Mouse (Mus musculus) olfactory bulb, adult 2 months (tissue): ENCODE measurements at regions not wholly inside any gene's neighbourhood (a gene's known extent, or its start where the extent isn't known, plus 50 kb on each side); places are given as distances from the start of the nearest gene placed in this dataset.

Source experiments
- H3K27ac ChIP-seq: fragments of 200-500 bp; 2 replicates; pipeline ENCODE4 v1.5.1; 2012; ENCODE audit warnings: low read depth, low read length; ENCODE audit not compliant: insufficient read depth
- H3K4me1 ChIP-seq: fragments of 200-500 bp; 2 replicates; pipeline ENCODE4 v1.6.1; 2012; ENCODE audit warnings: low read length; ENCODE audit not compliant: control insufficient read depth, insufficient read depth
- H3K4me3 ChIP-seq: fragments of 200-500 bp; 2 replicates; pipeline ENCODE4 v1.5.1; 2012; ENCODE audit warnings: mild to moderate bottlenecking, low read depth, low read length, moderate library complexity; ENCODE audit not compliant: insufficient read depth
- CTCF ChIP-seq: fragments of 200-500 bp; IDR thresholded peaks from 2 replicates; pipeline ENCODE4 v1.5.1; 2012; ENCODE audit warnings: low read depth, mild to moderate bottlenecking, low read length, moderate library complexity; ENCODE audit not compliant: insufficient read depth
- POLR2A ChIP-seq: fragments of 200-500 bp; IDR thresholded peaks from 2 replicates; pipeline ENCODE4 v1.6.1; 2012; ENCODE audit warnings: mild to moderate bottlenecking, low read depth, low read length, moderate library complexity; ENCODE audit not compliant: insufficient read depth
- WGBS: fragments of 180-500 bp; shearing (Covaris S2); methylation state at CpG from one replicate; pipeline ENCODE4 v1.1.7; 2018; 5-methylcytosine and 5-hydroxymethylcytosine counted together

DNA sequence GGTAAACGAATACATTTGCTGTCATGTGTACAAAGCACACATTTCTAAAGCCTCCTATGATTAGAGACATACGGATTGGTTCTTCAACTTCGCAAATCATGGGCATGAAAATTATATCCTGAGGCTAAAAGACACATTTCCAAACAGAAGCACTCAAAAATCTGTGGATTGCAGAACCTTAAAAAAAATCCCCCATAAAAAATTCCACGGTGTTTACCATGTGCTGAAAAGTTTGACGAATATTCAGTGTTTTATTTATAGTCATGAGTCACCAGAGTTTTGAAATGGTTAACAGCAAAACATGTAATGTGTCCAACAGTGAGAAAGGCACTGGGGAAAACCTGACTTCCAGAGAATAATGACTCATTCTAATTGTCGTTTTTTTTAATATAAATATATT, 1214.9 kb upstream of the Cited2 start:
- H3K4me3 ChIP-seq: no peak overlapping the region
- TF ChIP-seq POLR2A: no peak
- no peak for TF ChIP-seq CTCF
- H3K4me1 ChIP-seq: no peaks in the 10 kb centered on the region
- 55% methylated on average over 6 of the region's 6 CpGs for WGBS
- H3K27ac ChIP-seq: no peak overlapping the region

DNA sequence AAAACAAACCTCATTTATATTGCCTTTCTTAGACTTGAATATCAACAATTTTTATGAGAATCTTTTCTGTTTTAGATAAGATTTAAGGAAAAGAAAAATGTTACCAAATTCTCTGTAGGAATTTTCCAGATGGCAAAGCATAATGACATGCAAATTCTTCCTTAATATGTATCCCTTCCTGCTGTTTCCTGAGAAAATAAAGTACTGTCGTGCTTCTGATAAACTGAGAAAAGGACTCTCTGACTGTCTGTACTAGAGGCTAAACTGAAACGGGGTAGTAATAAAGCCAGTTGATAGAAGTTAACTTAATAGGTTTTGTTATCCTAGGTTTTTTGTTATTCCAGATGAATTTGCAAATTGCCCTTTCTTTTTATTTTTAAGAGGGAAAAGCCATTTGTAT, 1208.4 kb upstream of the Cited2 start:
- Histone ChIP-seq H3K4me1 (no peaks in the 10 kb centered on the region), H3K27ac (no peak overlapping the region), H3K4me3 (no peak overlapping the region)
- no peak for TF ChIP-seq POLR2A
- WGBS: 52% methylated on average over 2 of the region's 2 CpGs

DNA sequence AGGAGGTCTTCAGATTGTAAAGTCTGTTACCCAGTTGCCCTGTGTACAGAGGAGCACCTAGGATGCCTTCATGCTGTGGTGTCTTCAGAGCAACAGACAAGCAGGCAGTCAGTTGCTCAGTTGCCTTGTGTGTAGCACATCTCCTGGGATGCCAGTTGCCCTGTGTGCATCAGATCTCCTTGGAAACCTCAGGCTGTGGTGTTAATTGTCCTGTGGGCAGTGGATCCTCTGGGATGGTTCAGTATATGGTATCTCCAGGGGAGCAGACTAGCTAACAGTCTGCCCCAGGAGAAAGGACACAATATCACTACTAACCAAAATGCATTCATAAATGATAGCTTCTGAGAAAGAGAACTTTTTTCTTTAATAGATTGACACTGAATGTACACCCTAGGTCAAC, 1201.1 kb upstream of the Cited2 start:
- Histone ChIP-seq H3K27ac (no peak overlapping the region), H3K4me3 (no peak overlapping the region), H3K4me1 (no peaks in the 10 kb centered on the region)
- no peak for TF ChIP-seq POLR2A
- TF ChIP-seq CTCF: no peak

DNA sequence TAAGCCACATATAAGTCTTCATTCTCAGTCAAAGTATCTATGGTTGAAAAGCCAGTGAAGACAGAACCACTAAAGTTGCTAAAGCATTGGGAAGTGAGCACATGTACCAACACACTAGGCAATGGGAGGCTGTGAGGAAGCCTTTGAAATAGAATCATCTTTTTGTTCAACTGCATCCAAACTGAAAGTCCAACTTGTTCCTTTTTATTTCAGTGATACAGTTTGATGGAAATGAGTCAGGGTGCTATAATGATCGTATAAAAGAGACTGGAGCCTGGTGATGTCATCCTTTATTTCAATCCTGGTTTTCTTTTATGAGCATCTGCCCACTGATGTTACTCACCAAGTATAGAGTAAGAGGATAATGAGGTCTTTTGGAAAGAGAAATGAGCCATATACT, 1198.9 kb upstream of the Cited2 start:
- H3K4me3 ChIP-seq: no peak overlapping the region
- 53% methylated on average over 1 of the region's 1 CpGs for WGBS
- TF ChIP-seq CTCF: no peak
- no peak for TF ChIP-seq POLR2A

DNA sequence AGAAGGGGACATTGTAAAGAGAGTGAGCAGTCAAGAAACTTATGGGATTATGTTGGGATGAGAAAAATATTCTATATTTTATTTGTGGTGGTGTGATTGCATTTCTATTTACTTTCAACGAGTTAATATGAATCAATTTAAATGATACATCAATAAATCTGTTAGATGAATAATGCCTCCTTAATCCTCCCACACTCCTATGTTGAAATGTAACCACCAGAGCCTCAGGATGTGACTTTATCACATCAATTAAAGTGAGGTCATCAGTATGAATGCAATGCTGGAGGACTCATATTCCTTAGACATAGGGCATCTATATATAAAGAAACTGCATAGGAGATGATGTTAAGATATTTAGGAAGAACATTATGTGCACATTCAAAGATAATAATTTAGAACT, 1195.3 kb upstream of the Cited2 start:
- TF ChIP-seq POLR2A (no peak), CTCF (no peak)
- H3K27ac ChIP-seq: no peak overlapping the region
- 71% methylated on average over 1 of the region's 1 CpGs for WGBS

More for the DNA sequence above, 1198.9 kb upstream of the Cited2 start:
- no peak overlapping the region for H3K27ac ChIP-seq
- no peaks in the 10 kb centered on the region for H3K4me1 ChIP-seq

DNA sequence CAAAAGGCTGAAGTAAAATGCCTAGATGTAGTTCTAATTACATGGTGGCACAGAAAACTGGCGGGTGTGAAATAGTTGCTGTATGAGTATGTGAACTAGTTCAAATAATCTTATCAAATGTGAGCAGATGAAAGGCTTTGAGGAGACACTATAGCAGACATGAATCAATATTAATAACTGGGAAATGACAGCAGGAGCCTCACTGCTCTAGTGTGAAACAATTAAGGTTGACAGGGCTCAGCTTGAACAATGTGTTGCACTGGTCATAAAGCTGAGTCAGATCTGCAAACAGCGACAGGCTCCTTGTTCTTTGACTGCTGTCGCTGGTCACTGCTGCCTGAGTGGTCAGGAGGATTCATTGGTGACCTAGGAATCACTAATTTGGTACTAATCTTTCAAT, 1185.4 kb upstream of the Cited2 start:
- no peaks in the 10 kb centered on the region for H3K4me1 ChIP-seq
- no peak overlapping the region for H3K27ac ChIP-seq
- no peak for TF ChIP-seq CTCF
- WGBS: 79% methylated on average over 3 of the region's 3 CpGs
- H3K4me3 ChIP-seq: no peak overlapping the region

More for the DNA sequence above, 1195.3 kb upstream of the Cited2 start:
- no peak overlapping the region for H3K4me3 ChIP-seq
- H3K4me1 ChIP-seq: no peaks in the 10 kb centered on the region

DNA sequence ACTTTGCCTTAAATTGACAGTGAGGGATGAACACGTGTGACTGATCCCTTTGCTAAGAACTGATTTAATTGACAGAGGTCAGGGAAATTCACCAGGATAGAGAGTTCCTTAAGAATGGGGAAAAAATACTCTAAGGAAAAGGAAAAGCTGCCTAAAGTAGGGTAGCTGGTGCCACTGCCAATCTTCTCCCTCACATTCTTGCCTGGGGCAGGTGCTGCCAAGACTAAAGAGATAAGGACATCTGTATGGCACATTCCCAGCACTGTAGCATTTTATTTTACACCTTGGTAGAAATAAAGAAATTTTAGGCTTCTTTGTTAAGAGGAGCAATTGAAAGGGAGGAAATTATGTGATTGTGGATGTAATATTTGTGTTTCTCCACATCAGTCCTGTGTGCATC, 1184.6 kb upstream of the Cited2 start:
- Histone ChIP-seq H3K4me3 (no peak overlapping the region), H3K27ac (no peak overlapping the region), H3K4me1 (no peaks in the 10 kb centered on the region)
- TF ChIP-seq POLR2A: no peak
- no peak for TF ChIP-seq CTCF
- WGBS: 52% methylated on average over 1 of the region's 1 CpGs

DNA sequence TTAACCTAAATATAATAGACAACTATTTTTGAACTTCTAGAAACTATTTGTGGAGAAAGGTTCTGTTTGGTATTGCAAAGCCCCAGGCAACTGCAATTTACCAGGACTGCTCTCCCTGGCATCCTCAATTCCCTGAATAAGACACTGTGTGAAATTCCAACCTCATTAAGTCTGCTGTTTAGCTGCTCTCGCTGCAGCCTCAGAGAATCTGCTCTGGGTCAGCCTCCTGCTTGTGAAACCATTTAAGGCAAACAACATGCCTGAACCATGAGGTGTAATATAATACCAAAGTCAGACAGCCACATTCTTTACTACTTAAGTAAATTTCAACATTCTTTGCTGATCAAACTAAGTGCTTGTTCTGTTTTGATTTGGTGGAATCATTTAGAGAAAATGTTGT, 1177.6 kb upstream of the Cited2 start:
- Histone ChIP-seq H3K4me3 (no peak overlapping the region), H3K4me1 (no peaks in the 10 kb centered on the region), H3K27ac (no peak overlapping the region)
- TF ChIP-seq POLR2A (no peak), CTCF (no peak)
- WGBS: 28% methylated on average over 1 of the region's 1 CpGs

DNA sequence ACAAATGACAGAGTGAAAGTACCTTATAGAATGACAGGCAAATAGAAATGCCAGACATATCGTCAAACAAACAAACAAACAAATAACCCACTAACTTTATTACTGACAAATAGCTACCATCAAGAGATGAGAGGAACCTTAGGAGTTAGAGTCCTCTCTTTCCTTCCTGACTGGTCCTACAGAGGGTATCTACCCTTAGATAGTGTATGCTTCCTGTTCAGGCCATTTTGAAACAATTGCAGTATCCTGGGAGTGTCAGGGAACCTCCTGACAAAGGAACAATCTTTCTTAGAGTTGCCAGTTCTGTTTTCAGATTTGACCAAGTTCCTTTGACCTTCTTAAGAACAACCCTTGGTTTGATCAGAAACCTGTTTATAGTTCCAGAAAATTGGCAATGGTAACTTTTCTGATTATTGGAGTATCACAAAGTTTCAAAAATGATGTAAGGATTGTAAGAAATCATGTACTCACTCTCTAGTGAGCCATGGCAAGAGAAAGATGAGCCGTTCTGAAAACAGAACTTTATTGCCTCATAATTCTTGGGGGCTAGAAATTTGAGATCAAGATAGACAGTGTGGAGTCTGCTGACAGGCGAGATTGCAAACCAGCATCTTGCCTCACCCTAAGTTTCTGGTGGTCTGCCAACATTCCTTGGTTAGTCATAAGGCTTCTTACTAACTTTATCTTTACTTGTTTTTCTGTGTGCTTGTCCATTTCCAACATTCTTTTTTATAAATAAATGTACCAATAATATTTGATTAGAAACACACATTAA, 1170.0 kb upstream of the Cited2 start:
- WGBS: 84% methylated on average over 3 of the region's 3 CpGs
- no peak overlapping the region for H3K27ac ChIP-seq
- H3K4me1 ChIP-seq: no peaks in the 10 kb centered on the region
- H3K4me3 ChIP-seq: no peak overlapping the region
- TF ChIP-seq POLR2A (no peak), CTCF (no peak)

DNA sequence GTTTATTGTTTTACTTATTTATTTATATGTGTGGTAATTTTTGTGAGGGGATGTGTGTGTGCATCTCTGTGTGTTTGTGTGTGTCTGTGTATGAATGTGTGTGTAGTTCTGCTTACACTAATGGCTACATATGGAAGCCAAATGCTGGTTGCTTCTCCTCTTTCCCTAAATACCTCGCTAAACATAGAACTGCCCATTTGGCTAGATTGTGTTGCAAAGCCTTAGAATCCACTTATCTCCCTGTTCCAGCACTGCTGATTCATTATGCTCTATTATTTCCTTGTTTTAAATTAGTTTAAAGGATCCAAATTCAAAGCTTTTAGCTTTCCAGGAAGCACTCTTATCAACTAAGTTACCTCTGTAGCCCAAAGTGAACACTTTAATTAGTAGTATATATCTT, 1148.5 kb upstream of the Cited2 start:
- Histone ChIP-seq H3K4me1 (no peaks in the 10 kb centered on the region), H3K4me3 (no peak overlapping the region), H3K27ac (no peak overlapping the region)
- WGBS: 68% methylated on average over 1 of the region's 1 CpGs
- TF ChIP-seq CTCF: no peak
- TF ChIP-seq POLR2A: no peak
